Mouse (Mus musculus): ENCODE measurements around the gene Edem1. TPM values are rescaled to one million over a fixed set of nuclear protein-coding genes. Genes with fewer than 3 reads are reported as not detected.

Edem1 gene
- total RNA-seq (2021): 10 to 100 TPM; 40.0 to 48.9 TPM

GRCm38 (mm10) chr6:108828234-108828868, at the start of gene Edem1:
Gene Edem1 (plus strand): TSS chr6:108828641.
- intact Hi-C loops (cut with DNase I): no loop called here
- peak; percentile 96 for DNase-seq

GRCm38 (mm10) chr6:108781865-108782264, 46.6 kb upstream of the Edem1 start:
- intact Hi-C loops (cut with DNase I): no loop called here
- DNase-seq: no peak

GRCm38 (mm10) chr6:108782526-108783183, 45.8 kb upstream of the Edem1 start, which contains the start of gene Arl8b:
Gene Arl8b (plus strand): TSS chr6:108783099.
- intact Hi-C loops (cut with DNase I): no loop called here

GRCm38 (mm10) chr6:108783184-108783881, 45.1 kb upstream of the Edem1 start:
- DNase-seq: peak; percentile 38
- intact Hi-C loops (cut with DNase I): no loop called here

More at GRCm38 (mm10) chr6:108782526-108783183, 45.8 kb upstream of the Edem1 start, which contains the start of gene Arl8b:
- DNase-seq: peak; percentile 97

- intact Hi-C loops (cut with DNase I): no loop called here
- no peak for DNase-seq
Observed at GRCm38 (mm10) chr6:108784056-108784455, 44.4 kb upstream of the Edem1 start.

GRCm38 (mm10) chr6:108784796-108785195, 43.6 kb upstream of the Edem1 start:
- intact Hi-C loops (cut with DNase I): no loop called here
- DNase-seq: no peak

GRCm38 (mm10) chr6:108785551-108785950, 42.9 kb upstream of the Edem1 start:
- no peak for DNase-seq
- intact Hi-C loops (cut with DNase I): no loop called here

- DNase-seq: no peak
- intact Hi-C loops (cut with DNase I): no loop called here
Observed at GRCm38 (mm10) chr6:108791498-108791897, 36.9 kb upstream of the Edem1 start.

GRCm38 (mm10) chr6:108795912-108796311, 32.5 kb upstream of the Edem1 start:
- no peak for DNase-seq
- intact Hi-C loops (cut with DNase I): no loop called here

GRCm38 (mm10) chr6:108796706-108797105, 31.7 kb upstream of the Edem1 start:
- intact Hi-C loops (cut with DNase I): no loop called here
- DNase-seq: peak; percentile 39

- intact Hi-C loops (cut with DNase I): no loop called here
- DNase-seq: no peak
Observed at GRCm38 (mm10) chr6:108805194-108805593, 23.2 kb upstream of the Edem1 start.

GRCm38 (mm10) chr6:108805871-108806270, 22.6 kb upstream of the Edem1 start:
- intact Hi-C loops (cut with DNase I): no loop called here
- no peak for DNase-seq

- intact Hi-C loops (cut with DNase I): no loop called here
- no peak for DNase-seq
Observed at GRCm38 (mm10) chr6:108807446-108807845, 21.0 kb upstream of the Edem1 start.

- intact Hi-C loops (cut with DNase I): no loop called here
- DNase-seq: no peak
Observed at GRCm38 (mm10) chr6:108808786-108809185, 19.7 kb upstream of the Edem1 start.

- DNase-seq: peak; percentile 8
- intact Hi-C loops (cut with DNase I): no loop called here
Observed at GRCm38 (mm10) chr6:108810237-108810636, 18.2 kb upstream of the Edem1 start.

GRCm38 (mm10) chr6:108812134-108812533, 16.3 kb upstream of the Edem1 start:
- no peak for DNase-seq
- intact Hi-C loops (cut with DNase I): no loop called here

GRCm38 (mm10) chr6:108817510-108817909, 10.9 kb upstream of the Edem1 start:
- no peak for DNase-seq
- intact Hi-C loops (cut with DNase I): no loop called here

- intact Hi-C loops (cut with DNase I): no loop called here
- no peak for DNase-seq
Observed at GRCm38 (mm10) chr6:108824816-108825545, 3.5 kb upstream of the Edem1 start.

- intact Hi-C loops (cut with DNase I): no loop called here
- DNase-seq: no peak
Observed at GRCm38 (mm10) chr6:108826070-108826469, 2.4 kb upstream of the Edem1 start.

- no peak for DNase-seq
- intact Hi-C loops (cut with DNase I): no loop called here
Observed at GRCm38 (mm10) chr6:108827336-108827920, 1.0 kb upstream of the Edem1 start.

- intact Hi-C loops (cut with DNase I): no loop called here
- DNase-seq: peak; percentile 27
Observed at GRCm38 (mm10) chr6:108828872-108829271, 431 bp downstream of the Edem1 start.
